Mouse (Mus musculus) 416B (cell line): ENCODE results near the gene Gm47791.

Source experiments
- DNase-seq: peaks from one replicate; pipeline ENCODE4 v3.0.0; 2011; ENCODE audit warnings: low read depth

Gm47791 gene

GRCm38 (mm10) chr1:82771022-82771586 lies at the start of gene Gm47791:
Gene Gm47791, minus strand, starts transcription at chr1:82771243.
- peak; percentile 12 for DNase-seq

- no peak for DNase-seq
Measured at GRCm38 (mm10) chr1:82820626-82821186, 49.7 kb upstream of the Gm47791 start.

GRCm38 (mm10) chr1:82820179-82820578 lies 49.1 kb upstream of the Gm47791 start:
- no peak for DNase-seq

GRCm38 (mm10) chr1:82819366-82819765 lies 48.3 kb upstream of the Gm47791 start:
- DNase-seq: no peak

GRCm38 (mm10) chr1:82815941-82816716 lies 45.1 kb upstream of the Gm47791 start:
- peak; percentile 90 for DNase-seq

- no peak for DNase-seq
Measured at GRCm38 (mm10) chr1:82811766-82812165, 40.7 kb upstream of the Gm47791 start.

GRCm38 (mm10) chr1:82808564-82808963 lies 37.5 kb upstream of the Gm47791 start:
- no peak for DNase-seq

- no peak for DNase-seq
Measured at GRCm38 (mm10) chr1:82807206-82807605, 36.2 kb upstream of the Gm47791 start.

GRCm38 (mm10) chr1:82806391-82806790 lies 35.3 kb upstream of the Gm47791 start:
- DNase-seq: no peak

GRCm38 (mm10) chr1:82804059-82804458 lies 33.0 kb upstream of the Gm47791 start:
- no peak for DNase-seq

GRCm38 (mm10) chr1:82803608-82804007 lies 32.6 kb upstream of the Gm47791 start:
- peak; percentile 74 for DNase-seq

GRCm38 (mm10) chr1:82801105-82801783 lies 30.2 kb upstream of the Gm47791 start:
- no peak for DNase-seq

GRCm38 (mm10) chr1:82798922-82799321 lies 27.9 kb upstream of the Gm47791 start:
- peak; percentile 64 for DNase-seq

- DNase-seq: peak; percentile 67
Measured at GRCm38 (mm10) chr1:82798304-82798703, 27.3 kb upstream of the Gm47791 start.

- peak; percentile 56 for DNase-seq
Measured at GRCm38 (mm10) chr1:82797088-82797487, 26.0 kb upstream of the Gm47791 start.

- peak; percentile 53 for DNase-seq
Measured at GRCm38 (mm10) chr1:82795702-82796443, 24.8 kb upstream of the Gm47791 start.

- DNase-seq: peak; percentile 75
Measured at GRCm38 (mm10) chr1:82795211-82795610, 24.2 kb upstream of the Gm47791 start.

- DNase-seq: no peak
Measured at GRCm38 (mm10) chr1:82793986-82794385, 22.9 kb upstream of the Gm47791 start.

- peak; percentile 52 for DNase-seq
Measured at GRCm38 (mm10) chr1:82793110-82793509, 22.1 kb upstream of the Gm47791 start.

- DNase-seq: peak; percentile 63
Measured at GRCm38 (mm10) chr1:82792238-82792637, 21.2 kb upstream of the Gm47791 start.

GRCm38 (mm10) chr1:82791105-82791504 lies 20.1 kb upstream of the Gm47791 start:
- DNase-seq: no peak

GRCm38 (mm10) chr1:82788070-82788469 lies 17.0 kb upstream of the Gm47791 start:
- DNase-seq: no peak
